Mouse (Mus musculus): ENCODE measurements at regions not wholly inside any gene's neighbourhood (a gene's known extent, or its start where the extent isn't known, plus 50 kb on each side); places are given as distances from the start of the nearest gene placed in this dataset.

DNA sequence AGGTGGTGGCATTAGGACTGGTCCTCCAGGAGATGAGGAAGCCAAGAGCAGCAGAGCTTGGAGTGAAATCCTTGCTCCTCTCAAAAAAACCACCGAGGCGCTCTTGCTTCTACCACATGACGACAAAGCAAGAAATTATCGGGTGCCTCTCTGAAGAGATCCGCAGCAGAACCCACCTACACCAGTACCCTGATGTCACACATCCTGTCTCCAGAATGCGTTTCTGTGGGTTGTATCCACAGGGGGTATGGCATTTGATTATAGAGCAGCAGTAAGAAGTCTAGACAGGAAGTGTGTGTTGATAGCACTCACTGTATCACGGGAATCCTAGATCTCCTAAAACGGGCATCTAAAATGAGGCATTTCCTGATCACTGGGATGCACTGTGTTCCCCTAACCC, 89.8 kb downstream of the Chst2 start:
- no peaks in the 10 kb centered on the region for H3K36me3 ChIP-seq (ENCODE audit: control insufficient read depth, insufficient read depth, low read length)
- H3K4me3 ChIP-seq (replicated peaks; ENCODE audit: low read depth, low read length) = no peak overlapping the region
- H3K4me2 ChIP-seq (ENCODE audit: low read length) = no peak overlapping the region
- DNase-seq (no peak), ATAC-seq (ENCODE audit: low FRiP score, low TSS enrichment) (no peak)
- H3K9me3 ChIP-seq (ENCODE audit: control insufficient read depth, low read length) = no peaks in the 10 kb centered on the region
- H3K4me1 ChIP-seq (ENCODE audit: control insufficient read depth, insufficient read depth, low read length) = no peaks in the 10 kb centered on the region
- no peaks in the 10 kb centered on the region for H3K27me3 ChIP-seq (ENCODE audit: control insufficient read depth, insufficient read depth, low read length)
- H3K9ac ChIP-seq (replicated peaks; ENCODE audit: low read length) = no peak overlapping the region
- no peak overlapping the region for H3K27ac ChIP-seq (replicated peaks; ENCODE audit: low read depth, low read length)
- 92% methylated on average over 8 of the region's 8 CpGs for WGBS

DNA sequence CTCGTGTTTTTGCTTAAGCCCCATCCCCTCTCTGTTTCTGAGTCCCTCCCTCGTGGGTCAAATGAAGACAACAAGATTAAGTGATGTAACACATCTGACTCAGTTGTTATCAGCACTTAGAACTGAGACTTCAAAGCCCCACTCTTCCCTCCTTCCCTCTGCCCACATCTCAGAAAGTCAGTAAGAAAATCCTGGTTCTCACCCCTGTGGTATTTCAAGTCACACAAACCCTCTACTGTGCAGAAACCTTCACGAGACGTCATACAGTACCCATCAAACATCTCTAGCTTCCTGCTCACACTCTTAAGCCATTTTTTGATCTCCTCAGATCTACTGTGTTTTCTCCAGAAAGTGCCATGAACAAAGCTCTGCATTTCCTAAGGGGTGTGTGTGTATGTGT, 91.4 kb downstream of the Chst2 start:
- no peak overlapping the region for H3K9ac ChIP-seq (replicated peaks; ENCODE audit: low read length)
- no peak for ATAC-seq (ENCODE audit: low FRiP score, low TSS enrichment)
- H3K27me3 ChIP-seq (ENCODE audit: control insufficient read depth, insufficient read depth, low read length) = no peaks in the 10 kb centered on the region
- no peaks in the 10 kb centered on the region for H3K9me3 ChIP-seq (ENCODE audit: control insufficient read depth, low read length)
- no peak overlapping the region for H3K4me2 ChIP-seq (ENCODE audit: low read length)
- H3K27ac ChIP-seq (replicated peaks; ENCODE audit: low read depth, low read length) = no peak overlapping the region
- no peak for DNase-seq
- WGBS = 65% methylated on average over 4 of the region's 4 CpGs
- H3K36me3 ChIP-seq (ENCODE audit: control insufficient read depth, insufficient read depth, low read length) = no peaks in the 10 kb centered on the region
- H3K4me1 ChIP-seq (ENCODE audit: control insufficient read depth, insufficient read depth, low read length) = no peaks in the 10 kb centered on the region
- H3K4me3 ChIP-seq (replicated peaks; ENCODE audit: low read depth, low read length) = no peak overlapping the region

DNA sequence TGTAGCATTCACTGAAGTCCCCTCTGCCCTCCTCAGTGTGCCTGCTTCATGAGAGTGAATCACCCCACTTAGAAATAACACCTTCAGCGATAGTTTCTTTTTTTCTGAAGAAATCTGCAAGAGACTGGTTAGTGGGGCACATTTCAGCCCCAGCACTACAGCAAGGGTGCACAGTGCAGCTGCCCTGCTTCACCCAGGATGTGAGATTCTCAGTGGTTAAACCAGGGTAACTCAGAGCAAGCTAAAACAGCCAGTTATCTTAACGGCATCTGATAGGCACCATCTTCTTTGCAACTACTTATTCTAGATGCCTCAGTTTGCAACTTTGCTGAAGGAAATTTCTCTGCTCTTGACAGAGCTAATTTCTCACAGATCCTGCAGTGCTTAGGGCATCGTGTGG, 94.9 kb downstream of the Chst2 start:
- Histone ChIP-seq H3K4me3 (replicated peaks; ENCODE audit: low read depth, low read length) (no peak overlapping the region), H3K4me2 (ENCODE audit: low read length) (no peak overlapping the region), H3K27me3 (ENCODE audit: control insufficient read depth, insufficient read depth, low read length) (no peaks in the 10 kb centered on the region), H3K9me3 (ENCODE audit: control insufficient read depth, low read length) (no peaks in the 10 kb centered on the region), H3K36me3 (ENCODE audit: control insufficient read depth, insufficient read depth, low read length) (no peaks in the 10 kb centered on the region), H3K9ac (replicated peaks; ENCODE audit: low read length) (no peak overlapping the region), H3K27ac (replicated peaks; ENCODE audit: low read depth, low read length) (no peak overlapping the region), H3K4me1 (ENCODE audit: control insufficient read depth, insufficient read depth, low read length) (no peaks in the 10 kb centered on the region)
- WGBS = 91% methylated on average over 3 of the region's 3 CpGs
- DNase-seq = no peak
- ATAC-seq (ENCODE audit: low FRiP score, low TSS enrichment) = no peak

DNA sequence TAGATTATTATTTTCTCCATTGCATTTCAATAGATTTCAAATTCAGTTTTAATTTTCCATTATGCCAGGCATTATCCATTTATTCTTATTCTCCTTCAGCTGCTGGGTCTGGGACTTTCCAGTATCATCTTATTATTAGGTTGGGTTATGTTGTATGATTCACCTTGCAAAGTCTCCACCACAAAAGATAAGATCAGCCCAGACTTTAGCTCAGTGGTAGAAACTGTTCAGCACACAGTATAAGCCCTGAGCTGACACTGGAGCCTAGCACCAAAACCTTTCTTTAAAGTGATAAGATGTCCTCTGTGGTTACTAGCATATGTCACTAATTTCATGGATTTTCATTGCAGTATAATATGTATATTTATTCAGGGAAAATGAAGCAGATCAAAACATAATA, 117.5 kb downstream of the Chst2 start:
- ATAC-seq (ENCODE audit: low FRiP score, low TSS enrichment) = no peak
- Histone ChIP-seq H3K9ac (replicated peaks; ENCODE audit: low read length) (no peak overlapping the region), H3K4me3 (replicated peaks; ENCODE audit: low read depth, low read length) (no peak overlapping the region), H3K27me3 (ENCODE audit: control insufficient read depth, insufficient read depth, low read length) (no peaks in the 10 kb centered on the region), H3K27ac (replicated peaks; ENCODE audit: low read depth, low read length) (no peak overlapping the region), H3K4me2 (ENCODE audit: low read length) (no peak overlapping the region), H3K9me3 (ENCODE audit: control insufficient read depth, low read length) (no peaks in the 10 kb centered on the region), H3K4me1 (ENCODE audit: control insufficient read depth, insufficient read depth, low read length) (no peaks in the 10 kb centered on the region), H3K36me3 (ENCODE audit: control insufficient read depth, insufficient read depth, low read length) (no peaks in the 10 kb centered on the region)
- no peak for DNase-seq

DNA sequence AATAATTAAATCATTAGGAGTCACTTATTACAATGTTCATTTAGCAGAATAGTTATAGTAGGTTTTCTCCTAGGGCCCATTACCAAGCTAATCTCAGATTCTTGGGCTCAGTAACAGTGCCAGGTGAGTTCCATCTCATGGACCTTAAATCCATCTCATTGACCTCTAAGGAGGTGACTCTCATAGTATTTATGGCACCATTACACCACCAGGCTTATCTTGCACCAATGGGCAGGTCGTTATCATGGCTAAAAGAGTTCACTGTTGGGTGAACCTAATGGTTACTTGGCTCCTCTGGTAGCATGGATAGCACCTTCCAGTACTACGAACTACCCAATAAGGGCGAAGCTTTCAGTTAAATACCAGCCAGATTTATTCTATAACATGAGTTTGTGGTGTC, 123.5 kb downstream of the Chst2 start:
- H3K9me3 ChIP-seq (ENCODE audit: control insufficient read depth, low read length) = no peaks in the 10 kb centered on the region
- H3K9ac ChIP-seq (replicated peaks; ENCODE audit: low read length) = no peak overlapping the region
- H3K36me3 ChIP-seq (ENCODE audit: control insufficient read depth, insufficient read depth, low read length) = no peaks in the 10 kb centered on the region
- H3K4me2 ChIP-seq (ENCODE audit: low read length) = no peak overlapping the region
- WGBS = 88% methylated on average over 3 of the region's 3 CpGs
- H3K4me3 ChIP-seq (replicated peaks; ENCODE audit: low read depth, low read length) = no peak overlapping the region
- ATAC-seq (ENCODE audit: low FRiP score, low TSS enrichment) (no peak), DNase-seq (no peak)
- no peaks in the 10 kb centered on the region for H3K27me3 ChIP-seq (ENCODE audit: control insufficient read depth, insufficient read depth, low read length)
- no peak overlapping the region for H3K27ac ChIP-seq (replicated peaks; ENCODE audit: low read depth, low read length)
- H3K4me1 ChIP-seq (ENCODE audit: control insufficient read depth, insufficient read depth, low read length) = no peaks in the 10 kb centered on the region

DNA sequence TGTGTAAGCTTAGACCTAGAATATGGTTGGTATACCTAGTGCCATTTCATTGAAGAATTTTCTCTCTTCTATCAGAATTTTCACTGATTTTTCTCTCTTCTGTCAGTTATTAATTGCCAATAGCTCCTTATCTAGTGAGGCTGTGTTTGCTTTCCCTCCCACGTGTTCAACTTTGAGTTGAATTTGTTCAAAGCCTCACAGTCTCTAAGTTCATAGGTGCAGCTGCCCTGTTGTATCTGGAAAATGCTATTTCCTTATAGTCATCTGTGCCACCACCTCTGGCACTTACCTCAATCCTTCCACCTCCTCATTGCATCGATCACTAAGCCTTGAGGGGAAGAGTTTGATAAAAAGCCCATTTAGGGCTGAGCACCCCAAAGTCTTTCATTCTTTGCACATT, 124.0 kb downstream of the Chst2 start:
- H3K4me1 ChIP-seq (ENCODE audit: control insufficient read depth, insufficient read depth, low read length) = no peaks in the 10 kb centered on the region
- H3K4me3 ChIP-seq (replicated peaks; ENCODE audit: low read depth, low read length) = no peak overlapping the region
- no peak overlapping the region for H3K9ac ChIP-seq (replicated peaks; ENCODE audit: low read length)
- no peaks in the 10 kb centered on the region for H3K36me3 ChIP-seq (ENCODE audit: control insufficient read depth, insufficient read depth, low read length)
- 90% methylated on average over 2 of the region's 2 CpGs for WGBS
- no peak overlapping the region for H3K4me2 ChIP-seq (ENCODE audit: low read length)
- DNase-seq = no peak
- ATAC-seq (ENCODE audit: low FRiP score, low TSS enrichment) = no peak
- no peaks in the 10 kb centered on the region for H3K9me3 ChIP-seq (ENCODE audit: control insufficient read depth, low read length)
- no peak overlapping the region for H3K27ac ChIP-seq (replicated peaks; ENCODE audit: low read depth, low read length)
- H3K27me3 ChIP-seq (ENCODE audit: control insufficient read depth, insufficient read depth, low read length) = no peaks in the 10 kb centered on the region

Data from midbrain, embryonic 14.5 days (tissue).